Mouse (Mus musculus) layer of hippocampus, postnatal 36 days (tissue): ENCODE measurements at regions not wholly inside any gene's neighbourhood (a gene's known extent, or its start where the extent isn't known, plus 50 kb on each side); places are given as distances from the start of the nearest gene placed in this dataset.
"Not testable (repeated sequence)": the region's sequence is repeated elsewhere in the genome, so short reads cannot be mapped to it uniquely, and the experiment has no call there.

Source experiments
- DNase-seq, 2 experiments: peaks; one replicate each; pipeline ENCODE4 v3.0.0; 2022

- not testable (repeated sequence) for DNase-seq
Observed at GRCm38 (mm10) chr3:21627048-21627447, 449.4 kb upstream of the Tbl1xr1 start.

DNA sequence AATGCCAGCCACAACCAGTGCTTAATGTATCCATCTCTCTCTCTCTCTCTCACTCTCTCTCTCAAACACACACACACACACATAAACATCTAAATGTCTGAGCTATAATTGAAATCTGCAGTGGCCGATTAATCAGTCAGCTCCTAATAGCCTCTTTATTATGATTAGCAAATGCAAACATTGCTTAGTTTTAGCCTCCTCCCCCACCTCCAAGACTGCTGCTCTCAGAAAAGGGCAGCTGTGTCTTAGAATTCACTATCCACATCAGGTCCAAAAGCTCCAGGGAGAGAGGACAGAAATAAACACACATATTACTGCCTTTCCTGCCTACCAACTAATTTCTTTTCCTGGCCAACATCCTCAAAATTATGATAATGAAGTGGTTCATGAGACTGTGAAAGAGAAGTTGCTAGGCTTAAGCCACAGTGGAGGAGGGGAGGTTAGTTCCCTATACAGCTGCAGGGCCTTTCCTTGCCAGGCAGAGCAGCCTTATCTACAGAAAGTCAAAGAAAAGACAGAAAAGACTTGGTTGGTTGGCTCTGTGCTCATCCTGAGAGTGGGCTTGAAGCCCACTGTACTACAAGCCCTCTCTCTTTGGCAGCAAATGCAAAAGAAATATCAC lies 442.7 kb upstream of the Tbl1xr1 start:
- peak in 1 of 2 experiments; percentile 9 for DNase-seq

GRCm38 (mm10) chr3:21634675-21635204 lies 441.7 kb upstream of the Tbl1xr1 start:
- DNase-seq: no peak

- DNase-seq: no peak
Observed at GRCm38 (mm10) chr3:21638886-21639285, 437.6 kb upstream of the Tbl1xr1 start.

DNA sequence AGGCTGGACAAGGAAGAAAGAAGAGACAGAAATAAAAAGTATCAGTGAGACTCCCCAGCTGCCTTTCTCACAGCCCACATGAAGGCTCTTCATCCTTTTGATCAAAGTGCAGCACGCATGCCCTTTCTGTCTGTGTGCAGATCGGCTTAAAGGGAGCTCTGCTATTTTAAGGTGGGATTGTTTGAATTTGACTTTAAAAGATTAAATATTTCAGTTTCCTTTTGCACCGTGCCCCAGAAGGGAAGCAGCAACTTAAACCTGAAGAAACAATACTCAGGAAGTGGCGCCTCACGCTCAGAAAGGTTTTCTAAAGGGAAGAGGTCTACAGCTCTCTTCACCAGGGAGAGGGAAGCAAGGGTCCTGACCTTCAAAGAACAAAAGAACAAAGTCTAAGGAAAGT lies 436.9 kb upstream of the Tbl1xr1 start:
- DNase-seq: no peak

GRCm38 (mm10) chr3:21644086-21644485 lies 432.4 kb upstream of the Tbl1xr1 start:
- no peak for DNase-seq

GRCm38 (mm10) chr3:21645268-21645667 lies 431.2 kb upstream of the Tbl1xr1 start:
- DNase-seq: no peak

DNA sequence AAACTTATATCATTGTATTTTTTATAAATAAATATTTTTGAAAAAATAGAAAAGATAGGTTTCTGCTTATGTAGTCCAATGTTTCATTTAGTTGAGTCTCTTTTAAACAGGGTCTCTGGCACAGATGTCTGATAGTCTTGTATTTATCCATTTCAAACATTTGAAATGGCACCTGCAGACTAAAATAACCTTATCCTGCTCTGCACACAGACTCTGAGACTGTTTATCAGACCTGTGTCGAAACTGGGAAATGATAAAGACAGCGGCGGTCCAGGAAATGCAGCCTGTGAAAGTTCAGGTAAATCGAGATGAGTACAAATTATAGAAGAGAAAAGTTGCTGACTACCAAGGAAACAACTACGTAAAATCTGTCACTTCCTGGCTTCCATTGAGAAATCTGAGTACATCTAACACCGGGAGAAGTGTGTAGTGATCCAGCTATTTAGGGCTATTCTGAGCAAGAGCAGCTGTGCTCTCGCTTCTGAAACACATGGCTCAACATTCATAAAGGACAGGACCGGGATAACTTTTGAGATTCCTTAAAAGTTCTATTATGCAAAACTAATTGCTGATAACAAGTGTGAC lies 426.5 kb upstream of the Tbl1xr1 start:
- no peak for DNase-seq

- DNase-seq: no peak
Observed at GRCm38 (mm10) chr3:21655301-21655700, 421.2 kb upstream of the Tbl1xr1 start.

- no peak for DNase-seq
Observed at GRCm38 (mm10) chr3:21667349-21668143, 408.9 kb upstream of the Tbl1xr1 start.

- no peak for DNase-seq
Observed at GRCm38 (mm10) chr3:21671885-21672284, 404.6 kb upstream of the Tbl1xr1 start.

- no peak for DNase-seq
Observed at GRCm38 (mm10) chr3:21672492-21672891, 404.0 kb upstream of the Tbl1xr1 start.

DNA sequence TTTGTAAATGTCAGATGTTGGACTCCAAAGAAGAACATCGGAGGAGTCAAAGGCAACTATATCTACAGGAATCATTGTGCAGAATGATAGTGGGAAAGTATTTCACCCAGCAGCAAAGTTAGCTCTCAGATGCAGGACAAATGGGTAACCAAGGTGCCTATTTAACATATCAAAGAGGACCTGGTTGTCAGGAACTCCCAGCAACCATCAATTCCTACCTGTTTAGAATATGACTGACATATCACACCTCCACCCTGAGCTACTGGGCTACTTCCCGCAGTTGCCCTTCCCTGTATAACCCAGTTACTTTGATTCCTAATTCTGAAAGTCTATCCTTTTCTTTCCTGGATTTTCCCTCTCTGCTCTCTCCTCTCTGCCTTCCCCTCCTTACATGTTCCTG lies 403.0 kb upstream of the Tbl1xr1 start:
- no peak for DNase-seq

GRCm38 (mm10) chr3:21678265-21678664 lies 398.2 kb upstream of the Tbl1xr1 start:
- DNase-seq: no peak

DNA sequence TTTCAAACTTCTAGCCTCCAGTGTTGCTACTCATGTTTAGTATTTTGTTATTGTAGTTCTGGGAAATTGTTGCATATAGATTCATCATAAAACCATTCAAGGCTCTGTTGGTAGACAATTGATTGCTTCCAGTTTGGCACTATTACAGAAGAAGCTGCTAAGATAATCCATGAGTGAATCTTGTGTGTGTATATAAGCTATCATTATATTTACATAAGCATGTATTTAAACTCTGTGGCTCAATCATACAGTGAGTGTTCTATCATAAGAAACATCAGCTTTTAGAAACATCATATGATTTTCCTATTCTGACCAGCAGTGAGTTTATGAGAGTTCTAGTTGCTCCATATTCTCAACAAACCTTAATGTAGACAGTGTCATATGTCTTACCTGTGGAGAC lies 397.7 kb upstream of the Tbl1xr1 start:
- no peak for DNase-seq

- DNase-seq: not testable (repeated sequence)
Observed at GRCm38 (mm10) chr3:21697980-21698672, 378.3 kb upstream of the Tbl1xr1 start.

DNA sequence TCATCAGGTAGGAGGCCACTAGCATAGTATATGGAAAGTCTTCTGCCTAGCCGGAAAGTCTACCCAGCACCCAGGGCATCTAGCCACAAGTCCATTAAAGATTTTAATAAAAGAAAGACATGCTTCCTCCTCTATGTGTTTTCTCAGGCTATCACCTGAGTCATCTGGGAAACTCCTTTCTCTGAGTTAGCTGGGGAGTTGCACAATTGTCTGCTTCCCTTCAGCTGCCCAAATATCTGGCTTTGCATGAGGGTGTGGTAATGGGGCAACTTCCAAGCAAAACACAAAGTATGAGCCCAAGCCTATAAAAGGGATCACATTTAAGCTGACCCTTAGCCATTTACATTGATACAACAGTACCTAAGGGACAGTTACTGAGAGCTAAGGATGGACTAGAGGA lies 376.9 kb upstream of the Tbl1xr1 start:
- no peak for DNase-seq

DNA sequence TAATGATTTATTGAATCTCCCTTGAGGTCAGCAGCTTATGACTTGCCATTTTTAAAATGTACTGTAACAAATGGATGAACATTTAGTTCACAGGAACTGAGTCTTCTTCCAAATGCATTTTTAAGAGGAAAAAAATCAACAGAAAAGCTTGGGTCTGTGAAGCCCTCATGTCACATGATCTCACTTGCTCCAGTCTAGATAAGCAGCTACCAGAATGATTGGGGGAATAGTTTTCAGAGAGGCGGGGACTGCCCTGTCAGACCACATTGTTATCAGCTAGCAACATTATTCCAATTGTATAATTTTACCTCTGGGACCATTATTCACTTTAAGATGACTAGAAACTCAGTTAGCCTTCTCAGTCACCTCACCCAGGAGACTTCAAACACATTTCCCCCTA lies 376.1 kb upstream of the Tbl1xr1 start:
- DNase-seq: no peak

- DNase-seq: no peak
Observed at GRCm38 (mm10) chr3:21726747-21727505, 349.5 kb upstream of the Tbl1xr1 start.

DNA sequence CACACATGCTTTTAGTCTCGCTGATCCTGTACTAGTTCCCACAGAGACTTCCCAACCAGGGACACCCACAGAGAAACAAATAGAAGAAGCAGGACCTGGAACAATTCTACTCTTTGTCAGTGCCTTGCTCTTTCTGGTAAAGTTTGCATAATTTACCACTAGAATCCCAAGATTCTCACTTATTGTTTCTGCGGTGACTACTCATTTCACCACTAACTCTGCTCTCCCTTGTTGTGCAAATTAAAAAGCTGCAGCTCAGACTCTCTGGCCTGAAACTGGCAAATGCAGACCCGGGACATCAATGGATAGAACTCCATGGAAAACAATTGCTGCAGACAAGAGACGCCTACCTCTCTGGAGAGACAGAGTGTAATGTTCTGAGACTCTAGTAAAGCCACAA lies 348.4 kb upstream of the Tbl1xr1 start:
- no peak for DNase-seq

DNA sequence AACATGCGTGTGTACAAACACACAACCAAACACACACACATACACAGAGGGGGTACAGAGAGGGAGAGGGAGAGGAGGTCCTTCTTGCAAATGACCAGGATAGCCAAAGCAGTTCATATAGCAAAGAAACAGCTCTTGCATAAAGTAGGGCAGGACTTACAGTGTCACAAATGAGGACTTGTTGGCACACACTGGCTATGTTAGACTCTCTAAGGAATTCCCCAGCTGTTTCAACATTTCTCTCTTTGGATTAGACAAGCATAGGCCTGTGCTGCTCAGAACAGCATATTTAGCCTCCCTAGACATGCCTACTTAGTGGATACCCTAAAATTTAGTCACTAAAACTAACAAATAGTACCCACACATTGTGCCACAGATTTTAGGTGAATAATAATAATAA lies 347.1 kb upstream of the Tbl1xr1 start:
- DNase-seq: no peak

DNA sequence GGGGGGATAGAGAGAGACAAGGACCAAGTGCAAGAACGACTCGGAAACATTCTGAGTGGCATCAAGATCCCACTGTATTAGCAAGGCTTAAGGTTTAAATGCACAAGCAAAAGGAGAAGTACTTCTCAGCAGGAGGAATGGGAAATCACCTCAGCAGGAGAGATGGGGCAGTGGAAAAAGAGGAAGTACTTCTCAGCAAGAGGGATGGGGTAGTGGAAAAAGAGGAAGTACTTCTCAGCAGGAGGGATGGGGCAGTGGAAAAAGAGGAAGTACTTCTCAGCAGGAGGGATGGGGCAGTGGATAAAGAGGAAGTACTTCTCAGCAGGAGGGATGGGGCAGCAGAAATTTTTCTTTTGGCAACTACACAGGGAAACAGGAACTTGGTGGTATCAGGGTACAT lies 340.8 kb upstream of the Tbl1xr1 start:
- DNase-seq: not testable (repeated sequence)
